Mouse (Mus musculus) kidney, adult 18-20 months (tissue): ENCODE results near the gene Crp.

Experiments used
- DNase-seq: peaks from one replicate; pipeline ENCODE4 v3.0.0; 2021

The Crp gene

GRCm38 (mm10) chr1:172697844-172698243 is at the start of gene Crp:
Gene Crp, plus strand, starts transcription at chr1:172698055.
- no peak for DNase-seq

- no peak for DNase-seq
These were observed 48.5 kb upstream of the Crp start for GRCm38 (mm10) chr1:172649396-172649795.

- peak; percentile 23 for DNase-seq
These were observed 47.2 kb upstream of the Crp start for GRCm38 (mm10) chr1:172650519-172651287.

- no peak for DNase-seq
These were observed 46.4 kb upstream of the Crp start for GRCm38 (mm10) chr1:172651288-172651987.

- peak; percentile 7 for DNase-seq
These were observed 45.7 kb upstream of the Crp start for GRCm38 (mm10) chr1:172652040-172652662.

GRCm38 (mm10) chr1:172653900-172654299 is 44.0 kb upstream of the Crp start:
- DNase-seq: no peak

GRCm38 (mm10) chr1:172657266-172657665 is 40.6 kb upstream of the Crp start:
- DNase-seq: no peak

GRCm38 (mm10) chr1:172659688-172660087 is 38.2 kb upstream of the Crp start:
- no peak for DNase-seq

GRCm38 (mm10) chr1:172665457-172665856 is 32.4 kb upstream of the Crp start:
- DNase-seq: no peak

- DNase-seq: no peak
These were observed 30.3 kb upstream of the Crp start for GRCm38 (mm10) chr1:172667597-172667996.

GRCm38 (mm10) chr1:172670716-172671115 is 27.1 kb upstream of the Crp start:
- no peak for DNase-seq

- DNase-seq: no peak
These were observed 17.1 kb upstream of the Crp start for GRCm38 (mm10) chr1:172680742-172681141.

- no peak for DNase-seq
These were observed 14.3 kb upstream of the Crp start for GRCm38 (mm10) chr1:172683551-172683950.

- no peak for DNase-seq
These were observed 13.9 kb upstream of the Crp start for GRCm38 (mm10) chr1:172683957-172684356.

- DNase-seq: no peak
These were observed 12.7 kb upstream of the Crp start for GRCm38 (mm10) chr1:172685178-172685577.

GRCm38 (mm10) chr1:172697422-172697821 is 433 bp upstream of the Crp start:
- DNase-seq: no peak

GRCm38 (mm10) chr1:172700814-172701213 is 3.0 kb downstream of the Crp start:
- no peak for DNase-seq

- DNase-seq: no peak
These were observed 3.5 kb downstream of the Crp start for GRCm38 (mm10) chr1:172701381-172701780.

GRCm38 (mm10) chr1:172701901-172702300 is 4.0 kb downstream of the Crp start:
- DNase-seq: no peak

GRCm38 (mm10) chr1:172704769-172705168 is 6.9 kb downstream of the Crp start:
- DNase-seq: no peak

- DNase-seq: no peak
These were observed 8.4 kb downstream of the Crp start for GRCm38 (mm10) chr1:172706243-172706642.

- DNase-seq: no peak
These were observed 12.0 kb downstream of the Crp start for GRCm38 (mm10) chr1:172709788-172710350.

GRCm38 (mm10) chr1:172711396-172711795 is 13.5 kb downstream of the Crp start:
- DNase-seq: no peak

GRCm38 (mm10) chr1:172711962-172712361 is 14.1 kb downstream of the Crp start:
- no peak for DNase-seq
